Mouse (Mus musculus): ENCODE measurements around the gene Dyrk3. TPM values are rescaled to one million over a fixed set of nuclear protein-coding genes. Genes with fewer than 3 reads are reported as not detected.

Gene Dyrk3
- polyA plus RNA-seq, 1 experiment from 2014 or later = 4.6 TPM

DNA sequence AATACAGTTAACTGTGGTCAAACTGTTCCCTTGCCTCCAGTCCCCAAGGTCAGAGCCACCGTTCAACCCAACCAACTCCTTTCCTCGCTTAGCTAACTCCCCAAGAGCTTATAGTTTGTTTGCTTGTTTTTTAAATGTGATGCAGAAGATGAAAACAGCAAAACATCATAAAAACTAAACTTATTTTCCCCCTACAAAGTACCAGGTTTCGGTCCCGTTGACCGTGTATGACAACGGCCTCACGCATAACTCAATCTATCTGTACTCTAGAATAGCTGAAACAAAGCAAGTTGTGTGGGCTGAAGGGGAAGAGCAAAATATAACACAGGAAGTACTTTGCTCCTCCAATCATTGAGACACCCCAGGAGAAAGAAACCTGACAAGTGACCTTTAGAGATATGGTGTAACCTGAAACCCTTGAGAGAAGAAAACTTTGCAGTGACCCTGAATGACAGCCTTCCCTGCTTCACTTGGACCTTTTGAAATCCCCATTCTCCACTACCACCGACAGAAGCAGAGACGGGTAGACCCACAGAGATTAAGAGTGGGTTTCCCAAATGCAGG, 41.9 kb downstream of the Dyrk3 start:
- peak overlapping the region; percentile 96 for H3K27ac ChIP-seq (ENCODE audit: low read length)
- peak overlapping the region; percentile 97 for H3K9ac ChIP-seq (replicated peaks; ENCODE audit: low read depth, low read length)
- 10% methylated on average over 9 of the region's 9 CpGs for WGBS
- H3K4me3 ChIP-seq (ENCODE audit: low read depth, low read length) = peak overlapping the region; percentile 92
- H3K4me2 ChIP-seq (replicated peaks; ENCODE audit: low read depth, low read length) = peak overlapping the region; percentile 65
- no peaks in the 10 kb centered on the region for H3K9me3 ChIP-seq (ENCODE audit: control insufficient read depth, low read depth, low read length)
- H3K4me1 ChIP-seq (ENCODE audit: control insufficient read depth, insufficient read depth, low read length) = peaks cover 43% of the 10 kb centered on the region
- no peak for ATAC-seq (ENCODE audit: insufficient number of reproducible peaks, insufficient read depth, low FRiP score, low read depth)
- no peaks in the 10 kb centered on the region for H3K36me3 ChIP-seq (ENCODE audit: control insufficient read depth, insufficient read depth, low read length)
- no peaks in the 10 kb centered on the region for H3K27me3 ChIP-seq (ENCODE audit: control insufficient read depth, insufficient read depth, low read length)

DNA sequence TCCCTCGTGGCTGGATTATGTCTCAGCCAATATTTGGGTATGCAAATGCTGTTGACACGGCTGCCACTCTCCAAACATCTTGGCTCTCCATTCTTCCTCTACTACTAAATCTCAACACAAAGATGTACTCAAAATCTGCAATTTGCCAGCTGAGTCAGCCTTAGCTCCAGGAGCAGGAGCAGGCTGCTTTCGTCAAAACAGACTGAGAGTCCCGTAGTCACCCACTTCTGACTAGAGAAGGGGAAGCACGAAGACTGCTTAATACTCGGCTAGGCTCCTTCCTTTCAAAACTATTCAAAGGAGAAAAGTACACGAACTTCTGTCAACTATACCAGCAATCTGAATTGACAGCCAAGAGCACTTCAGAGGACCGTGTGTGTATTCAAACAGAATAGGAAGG, 42.6 kb downstream of the Dyrk3 start:
- H3K27ac ChIP-seq (ENCODE audit: low read length) = no peak overlapping the region
- H3K4me1 ChIP-seq (ENCODE audit: control insufficient read depth, insufficient read depth, low read length) = peaks cover 49% of the 10 kb centered on the region

DNA sequence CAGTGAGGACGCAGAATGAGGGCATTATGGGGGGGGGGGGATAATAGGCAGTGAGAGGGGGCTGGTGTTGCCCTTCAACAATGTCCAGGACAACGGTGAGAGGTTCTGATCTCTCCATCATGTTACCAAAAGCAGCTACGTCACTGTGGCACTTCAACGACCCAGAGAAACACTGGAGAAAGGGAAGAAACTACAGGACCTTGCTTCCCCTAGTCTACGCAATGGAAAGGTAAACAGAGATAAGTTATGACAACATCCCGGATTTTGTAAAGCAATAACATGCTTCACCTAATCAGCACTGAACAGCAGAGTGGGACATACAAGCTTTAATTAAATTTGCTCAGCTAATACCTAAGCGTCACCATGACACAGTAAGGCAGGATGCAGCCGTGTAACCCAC, 44.3 kb downstream of the Dyrk3 start:
- 58% methylated on average over 8 of the region's 8 CpGs for WGBS

More for the DNA sequence above, 42.6 kb downstream of the Dyrk3 start:
- no peaks in the 10 kb centered on the region for H3K36me3 ChIP-seq (ENCODE audit: control insufficient read depth, insufficient read depth, low read length)
- no peak for ATAC-seq (ENCODE audit: insufficient number of reproducible peaks, insufficient read depth, low FRiP score, low read depth)
- H3K27me3 ChIP-seq (ENCODE audit: control insufficient read depth, insufficient read depth, low read length) = no peaks in the 10 kb centered on the region
- 0 out of 2 replicates have a peak overlapping the region, but pooled peaks have one; percentile 6 for H3K9ac ChIP-seq (replicated peaks; ENCODE audit: low read depth, low read length)
- peak overlapping the region; percentile 65 for H3K4me2 ChIP-seq (replicated peaks; ENCODE audit: low read depth, low read length)
- WGBS = 20% methylated on average over 8 of the region's 8 CpGs
- peak overlapping the region; percentile 92 for H3K4me3 ChIP-seq (ENCODE audit: low read depth, low read length)
- H3K9me3 ChIP-seq (ENCODE audit: control insufficient read depth, low read depth, low read length) = no peaks in the 10 kb centered on the region

DNA sequence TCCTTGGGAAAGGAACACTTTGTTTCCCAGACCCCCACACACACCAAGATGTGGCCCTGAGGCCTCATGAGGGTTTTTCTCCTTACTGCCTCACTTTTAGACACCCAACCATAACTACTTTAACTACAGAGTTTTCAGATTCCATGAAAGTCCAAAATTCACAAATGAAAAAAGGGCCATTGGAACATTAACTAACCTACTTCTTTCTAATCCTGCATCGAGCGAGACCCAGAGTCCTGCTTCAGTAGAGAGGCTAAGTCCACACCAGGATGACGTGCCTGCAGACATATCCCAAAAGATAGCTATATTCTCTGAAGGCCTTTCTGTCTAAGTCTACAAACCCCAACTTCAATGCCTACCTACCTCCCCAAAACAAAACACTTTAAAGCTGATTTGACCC, 45.3 kb downstream of the Dyrk3 start:
- no peak overlapping the region for H3K4me2 ChIP-seq (replicated peaks; ENCODE audit: low read depth, low read length)
- H3K4me3 ChIP-seq (ENCODE audit: low read depth, low read length) = no peak overlapping the region
- no peak for ATAC-seq (ENCODE audit: insufficient number of reproducible peaks, insufficient read depth, low FRiP score, low read depth)
- H3K36me3 ChIP-seq (ENCODE audit: control insufficient read depth, insufficient read depth, low read length) = no peaks in the 10 kb centered on the region
- peaks cover 68% of the 10 kb centered on the region for H3K4me1 ChIP-seq (ENCODE audit: control insufficient read depth, insufficient read depth, low read length)
- no peak overlapping the region for H3K27ac ChIP-seq (ENCODE audit: low read length)
- H3K9me3 ChIP-seq (ENCODE audit: control insufficient read depth, low read depth, low read length) = no peaks in the 10 kb centered on the region
- H3K27me3 ChIP-seq (ENCODE audit: control insufficient read depth, insufficient read depth, low read length) = no peaks in the 10 kb centered on the region
- H3K9ac ChIP-seq (replicated peaks; ENCODE audit: low read depth, low read length) = no peak overlapping the region
- WGBS = 94% methylated on average over 3 of the region's 3 CpGs

More for the DNA sequence above, 44.3 kb downstream of the Dyrk3 start:
- no peak for ATAC-seq (ENCODE audit: insufficient number of reproducible peaks, insufficient read depth, low FRiP score, low read depth)
- H3K27ac ChIP-seq (ENCODE audit: low read length) = no peak overlapping the region
- H3K4me3 ChIP-seq (ENCODE audit: low read depth, low read length) = no peak overlapping the region
- H3K9ac ChIP-seq (replicated peaks; ENCODE audit: low read depth, low read length) = no peak overlapping the region
- no peaks in the 10 kb centered on the region for H3K27me3 ChIP-seq (ENCODE audit: control insufficient read depth, insufficient read depth, low read length)
- no peaks in the 10 kb centered on the region for H3K9me3 ChIP-seq (ENCODE audit: control insufficient read depth, low read depth, low read length)
- H3K4me2 ChIP-seq (replicated peaks; ENCODE audit: low read depth, low read length) = no peak overlapping the region
- peaks cover 66% of the 10 kb centered on the region for H3K4me1 ChIP-seq (ENCODE audit: control insufficient read depth, insufficient read depth, low read length)
- H3K36me3 ChIP-seq (ENCODE audit: control insufficient read depth, insufficient read depth, low read length) = no peaks in the 10 kb centered on the region

DNA sequence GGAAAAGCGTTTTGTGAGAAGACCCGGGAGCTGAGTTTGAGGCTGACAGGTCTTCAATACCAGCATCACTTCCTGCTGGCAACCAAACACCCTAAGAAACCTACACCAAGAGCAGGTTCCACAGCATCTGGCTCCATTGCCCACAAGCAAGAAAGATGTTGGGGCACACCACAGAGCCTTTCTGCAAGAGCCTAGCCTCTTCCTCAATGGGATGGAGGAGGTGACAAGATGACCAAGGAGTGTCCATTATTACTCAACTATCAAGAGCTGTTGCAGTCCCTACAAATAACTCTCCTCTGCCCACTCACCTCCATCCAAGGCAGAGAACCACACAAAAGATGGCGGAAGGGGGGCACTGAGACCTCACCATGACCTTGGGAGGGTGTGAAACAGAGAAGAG, 46.0 kb downstream of the Dyrk3 start:
- Histone ChIP-seq H3K9me3 (ENCODE audit: control insufficient read depth, low read depth, low read length) (no peaks in the 10 kb centered on the region), H3K4me2 (replicated peaks; ENCODE audit: low read depth, low read length) (no peak overlapping the region), H3K4me3 (ENCODE audit: low read depth, low read length) (no peak overlapping the region), H3K9ac (replicated peaks; ENCODE audit: low read depth, low read length) (no peak overlapping the region), H3K4me1 (ENCODE audit: control insufficient read depth, insufficient read depth, low read length) (peaks cover 73% of the 10 kb centered on the region), H3K27me3 (ENCODE audit: control insufficient read depth, insufficient read depth, low read length) (no peaks in the 10 kb centered on the region), H3K36me3 (ENCODE audit: control insufficient read depth, insufficient read depth, low read length) (no peaks in the 10 kb centered on the region), H3K27ac (ENCODE audit: low read length) (no peak overlapping the region)
- ATAC-seq (ENCODE audit: insufficient number of reproducible peaks, insufficient read depth, low FRiP score, low read depth) = no peak
- 79% methylated on average over 3 of the region's 3 CpGs for WGBS

DNA sequence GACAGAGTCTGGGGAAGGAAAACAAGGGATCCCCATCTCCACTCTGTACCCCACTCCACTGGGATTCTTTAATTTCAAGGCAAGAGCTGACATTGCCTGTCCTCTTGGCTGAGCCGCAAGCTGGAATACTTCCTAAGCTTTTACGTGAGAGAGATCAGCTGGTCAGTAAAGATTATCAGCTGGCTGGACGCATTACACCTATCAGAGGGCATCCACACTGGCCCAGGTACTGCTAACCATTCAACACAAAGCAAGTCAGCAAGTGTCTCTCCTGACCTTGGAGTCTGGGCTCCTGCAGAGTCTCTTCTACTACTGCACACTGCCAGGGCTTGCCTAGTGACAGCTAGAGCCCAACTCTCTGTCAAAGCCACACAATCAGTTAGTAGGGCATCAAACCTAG, 46.7 kb downstream of the Dyrk3 start:
- 73% methylated on average over 3 of the region's 3 CpGs for WGBS
- Histone ChIP-seq H3K4me2 (replicated peaks; ENCODE audit: low read depth, low read length) (no peak overlapping the region), H3K27ac (ENCODE audit: low read length) (no peak overlapping the region), H3K27me3 (ENCODE audit: control insufficient read depth, insufficient read depth, low read length) (no peaks in the 10 kb centered on the region), H3K36me3 (ENCODE audit: control insufficient read depth, insufficient read depth, low read length) (no peaks in the 10 kb centered on the region), H3K9me3 (ENCODE audit: control insufficient read depth, low read depth, low read length) (no peaks in the 10 kb centered on the region), H3K4me3 (ENCODE audit: low read depth, low read length) (no peak overlapping the region), H3K4me1 (ENCODE audit: control insufficient read depth, insufficient read depth, low read length) (peaks cover 80% of the 10 kb centered on the region), H3K9ac (replicated peaks; ENCODE audit: low read depth, low read length) (no peak overlapping the region)
- ATAC-seq (ENCODE audit: insufficient number of reproducible peaks, insufficient read depth, low FRiP score, low read depth) = no peak

DNA sequence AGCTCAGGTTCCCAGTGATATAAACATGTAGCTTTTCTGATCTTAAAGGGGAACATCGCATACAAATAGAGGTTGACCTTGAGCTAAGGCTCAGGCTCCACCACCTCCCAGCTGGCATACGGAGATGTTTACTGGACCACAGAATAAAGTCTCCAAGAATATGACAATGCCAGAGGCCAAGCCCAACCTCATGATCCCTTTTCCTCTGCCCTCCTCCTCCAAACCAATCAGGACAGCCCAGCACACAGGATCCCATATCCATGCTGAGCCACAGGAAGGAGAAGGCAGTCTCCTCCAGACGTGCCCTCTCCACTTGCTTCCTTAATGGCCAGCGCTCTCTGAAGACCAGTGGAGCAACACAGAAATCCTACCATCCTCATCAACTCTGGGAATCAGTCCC, 47.3 kb downstream of the Dyrk3 start:
- Histone ChIP-seq H3K27me3 (ENCODE audit: control insufficient read depth, insufficient read depth, low read length) (no peaks in the 10 kb centered on the region), H3K4me2 (replicated peaks; ENCODE audit: low read depth, low read length) (no peak overlapping the region), H3K4me3 (ENCODE audit: low read depth, low read length) (no peak overlapping the region), H3K4me1 (ENCODE audit: control insufficient read depth, insufficient read depth, low read length) (peaks cover 85% of the 10 kb centered on the region), H3K9me3 (ENCODE audit: control insufficient read depth, low read depth, low read length) (no peaks in the 10 kb centered on the region), H3K27ac (ENCODE audit: low read length) (no peak overlapping the region), H3K9ac (replicated peaks; ENCODE audit: low read depth, low read length) (no peak overlapping the region; the same call in 1 of the 2 replicates), H3K36me3 (ENCODE audit: control insufficient read depth, insufficient read depth, low read length) (no peaks in the 10 kb centered on the region)
- no peak for ATAC-seq (ENCODE audit: insufficient number of reproducible peaks, insufficient read depth, low FRiP score, low read depth)
- WGBS = 55% methylated on average over 4 of the region's 4 CpGs

DNA sequence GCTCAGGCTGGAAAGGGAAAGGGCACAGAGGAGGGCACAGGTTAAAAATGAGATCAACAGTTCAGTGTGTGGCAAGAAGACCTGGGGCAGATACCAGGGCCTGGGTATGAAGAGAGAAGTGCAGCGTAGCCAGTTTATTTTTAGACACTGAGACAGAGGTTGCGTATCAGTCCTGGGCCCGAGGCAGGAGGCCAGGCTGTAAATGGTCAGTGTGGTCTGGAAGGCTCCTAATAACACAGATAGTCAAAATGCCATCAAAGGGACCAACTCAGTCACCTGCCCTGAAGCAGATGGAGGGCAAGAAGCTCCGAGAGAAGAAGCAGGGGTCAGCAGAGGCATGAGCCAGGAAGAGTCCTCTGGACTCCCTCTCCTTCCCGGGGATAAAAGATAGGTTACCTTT, 47.9 kb downstream of the Dyrk3 start:
- Histone ChIP-seq H3K27ac (ENCODE audit: low read length) (no peak overlapping the region), H3K9me3 (ENCODE audit: control insufficient read depth, low read depth, low read length) (no peaks in the 10 kb centered on the region), H3K4me2 (replicated peaks; ENCODE audit: low read depth, low read length) (no peak overlapping the region), H3K9ac (replicated peaks; ENCODE audit: low read depth, low read length) (no peak overlapping the region), H3K36me3 (ENCODE audit: control insufficient read depth, insufficient read depth, low read length) (no peaks in the 10 kb centered on the region), H3K4me1 (ENCODE audit: control insufficient read depth, insufficient read depth, low read length) (peaks cover 84% of the 10 kb centered on the region), H3K4me3 (ENCODE audit: low read depth, low read length) (no peak overlapping the region), H3K27me3 (ENCODE audit: control insufficient read depth, insufficient read depth, low read length) (no peaks in the 10 kb centered on the region)
- 56% methylated on average over 5 of the region's 5 CpGs for WGBS
- no peak for ATAC-seq (ENCODE audit: insufficient number of reproducible peaks, insufficient read depth, low FRiP score, low read depth)

DNA sequence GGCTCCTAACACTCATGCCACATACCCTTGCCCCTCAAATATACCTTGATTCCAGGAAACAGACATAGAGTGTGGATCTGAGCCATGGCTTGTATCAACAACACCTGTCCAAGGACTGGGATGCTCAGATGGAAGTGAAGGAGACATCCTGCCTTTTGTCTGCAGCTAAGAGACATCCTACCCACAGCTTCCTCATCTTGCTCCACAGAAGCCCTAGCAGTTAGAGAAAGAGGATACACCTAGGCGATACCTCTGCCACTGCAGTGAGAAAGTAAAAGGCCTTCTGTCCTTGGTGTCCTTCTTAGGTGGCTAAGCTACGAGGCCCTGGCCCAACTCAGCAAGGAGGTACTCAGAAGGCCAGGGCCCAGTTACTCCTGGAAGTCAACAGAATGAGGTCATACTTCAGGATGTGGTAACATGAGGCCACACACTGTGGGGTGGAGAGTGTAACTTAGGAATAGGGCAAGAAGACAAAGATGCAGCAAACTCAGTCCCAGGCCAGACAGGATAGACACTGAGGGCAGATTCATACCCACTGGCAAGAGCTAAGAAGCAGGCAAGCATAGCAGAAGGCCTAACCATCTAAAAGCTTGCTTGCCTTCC, 48.5 kb downstream of the Dyrk3 start:
- H3K27me3 ChIP-seq (ENCODE audit: control insufficient read depth, insufficient read depth, low read length) = no peaks in the 10 kb centered on the region
- 69% methylated on average over 2 of the region's 2 CpGs for WGBS
- no peak overlapping the region for H3K9ac ChIP-seq (replicated peaks; ENCODE audit: low read depth, low read length)
- H3K27ac ChIP-seq (ENCODE audit: low read length) = no peak overlapping the region
- no peak overlapping the region for H3K4me3 ChIP-seq (ENCODE audit: low read depth, low read length)
- no peaks in the 10 kb centered on the region for H3K9me3 ChIP-seq (ENCODE audit: control insufficient read depth, low read depth, low read length)
- H3K36me3 ChIP-seq (ENCODE audit: control insufficient read depth, insufficient read depth, low read length) = no peaks in the 10 kb centered on the region
- no peak for ATAC-seq (ENCODE audit: insufficient number of reproducible peaks, insufficient read depth, low FRiP score, low read depth)
- H3K4me2 ChIP-seq (replicated peaks; ENCODE audit: low read depth, low read length) = no peak overlapping the region
- H3K4me1 ChIP-seq (ENCODE audit: control insufficient read depth, insufficient read depth, low read length) = peaks cover 84% of the 10 kb centered on the region
